Mouse (Mus musculus) neural tube, embryonic 13.5 days (tissue): ENCODE results near the gene H2-Q6. TPM values are rescaled to one million over a fixed set of nuclear protein-coding genes. Genes with fewer than 3 reads are reported as not detected.
"Not testable (repeated sequence)": the region's sequence is repeated elsewhere in the genome, so short reads cannot be mapped to it uniquely, and the experiment has no call there.

Experiments used
- ATAC-seq: fragments of 200-750 bp; cut with Nextera tagmentation; 2 replicates; pipeline ENCODE4 v1.8.0; 2017; ENCODE audit warnings: low read depth, mild to moderate bottlenecking, moderate TSS enrichment, moderate library complexity
- H3K27ac ChIP-seq: fragments of 300-500 bp; sonication (generic); replicated peaks from 2 replicates; pipeline ENCODE4 v1.5.1; 2015; ENCODE audit warnings: moderate library complexity, mild to moderate bottlenecking, inconsistent platforms
- H3K27me3 ChIP-seq: fragments of 300-500 bp; sonication (generic); 2 replicates; pipeline ENCODE4 v1.6.1; 2015; ENCODE audit warnings: mild to moderate bottlenecking, inconsistent platforms
- H3K36me3 ChIP-seq: fragments of 300-500 bp; sonication (generic); 2 replicates; pipeline ENCODE4 v1.6.1; 2015; ENCODE audit warnings: mild to moderate bottlenecking, inconsistent platforms
- H3K4me1 ChIP-seq: fragments of 300-500 bp; sonication (generic); replicated peaks from 2 replicates; pipeline ENCODE4 v1.6.1; 2015; ENCODE audit warnings: inconsistent platforms
- H3K4me2 ChIP-seq: fragments of 300-500 bp; sonication (generic); 2 replicates; pipeline ENCODE4 v1.6.1; 2015; ENCODE audit warnings: inconsistent platforms, mild to moderate bottlenecking, moderate library complexity
- H3K4me3 ChIP-seq: fragments of 300-500 bp; sonication (generic); 2 replicates; pipeline ENCODE4 v1.5.1; 2015; ENCODE audit warnings: mild to moderate bottlenecking, inconsistent platforms
- H3K9ac ChIP-seq: fragments of 300-500 bp; sonication (generic); 2 replicates; pipeline ENCODE4 v1.6.1; 2015; ENCODE audit warnings: moderate library complexity, mild to moderate bottlenecking, inconsistent platforms
- H3K9me3 ChIP-seq: fragments of 300-500 bp; sonication (generic); 2 replicates; pipeline ENCODE4 v1.6.1; 2016; ENCODE audit warnings: inconsistent platforms
- WGBS: fragments of 180-500 bp; shearing (Covaris S2); methylation state at CpG from one replicate; pipeline ENCODE4 v1.1.7; 2015; 5-methylcytosine and 5-hydroxymethylcytosine counted together
- polyA plus RNA-seq: library from polyadenylated mRNA; unstranded; fragments of >200 nt; fragmentation: Nextera tagmentation; extraction: Ambion mirVana; gene quantifications from 2 replicates; pipeline ENCODE4 v1.2.1, GENCODE M21; 2015

H2-Q6 gene
- polyA plus RNA-seq, 1 experiment from 2014 or later: 0.42 TPM

DNA sequence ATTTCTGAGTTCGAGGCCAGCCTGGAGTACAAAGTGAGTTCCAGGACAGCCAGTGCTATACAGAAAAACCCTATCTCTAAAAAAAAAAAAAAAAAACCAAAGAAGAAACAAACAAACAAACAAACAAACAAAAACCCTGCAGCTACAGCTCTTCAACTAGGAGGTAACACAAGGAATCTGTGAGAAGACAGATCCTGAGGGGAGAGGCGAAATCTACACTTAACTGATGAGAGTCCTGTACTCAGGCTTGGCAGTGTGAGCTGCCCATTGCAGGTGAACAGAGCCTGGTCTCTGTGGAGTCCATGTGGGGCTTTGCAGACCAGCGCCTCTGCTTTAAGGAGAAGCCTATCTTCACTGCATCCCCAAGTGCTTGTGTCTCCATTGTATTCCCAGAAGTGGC, 13.7 kb downstream of the H2-Q6 start:
- H3K4me1 ChIP-seq, H3K36me3 ChIP-seq, H3K9ac ChIP-seq, ATAC-seq, H3K27ac ChIP-seq, H3K9me3 ChIP-seq, H3K27me3 ChIP-seq: not testable (repeated sequence)
- Histone ChIP-seq H3K4me3 (peak overlapping the region; percentile 47; the same call in 1 of the 2 replicates), H3K4me2 (peak overlapping the region; percentile 79)
- WGBS: 81% methylated on average over 2 of the region's 3 CpGs

- Histone ChIP-seq H3K4me3 (peak within 1 kb of the TSS; percentile 47), H3K9ac (peak within 1 kb of the TSS; percentile 74), H3K4me2 (peak within 1 kb of the TSS; percentile 79)
- not testable (repeated sequence) for H3K27me3 ChIP-seq, H3K9me3 ChIP-seq, H3K27ac ChIP-seq, H3K4me1 ChIP-seq, H3K36me3 ChIP-seq
- peak; percentile 92 for ATAC-seq
- WGBS: 2% methylated on average over 18 of the region's 18 CpGs
Measured at GRCm38 (mm10) chr17:35438885-35439284, 14.2 kb downstream of the H2-Q6 start, which contains the start of gene H2-Q7. Gene H2-Q7 (plus strand): TSS chr17:35439155.

GRCm38 (mm10) chr17:35439295-35439747, 14.7 kb downstream of the H2-Q6 start:
- 1% methylated on average over 44 of the region's 48 CpGs for WGBS
- not testable (repeated sequence) for H3K4me1 ChIP-seq

GRCm38 (mm10) chr17:35439925-35440645, 15.4 kb downstream of the H2-Q6 start:
- peak; percentile 6; the same call in 1 of the 2 replicates for ATAC-seq
- 51% methylated on average over 27 of the region's 27 CpGs for WGBS
- not testable (repeated sequence) for H3K9ac ChIP-seq, H3K27me3 ChIP-seq, H3K27ac ChIP-seq, H3K4me3 ChIP-seq, H3K4me1 ChIP-seq, H3K36me3 ChIP-seq, H3K9me3 ChIP-seq
- peak overlapping the region; percentile 79 for H3K4me2 ChIP-seq

More at GRCm38 (mm10) chr17:35439295-35439747, 14.7 kb downstream of the H2-Q6 start:
- ATAC-seq: peak; percentile 68
- Histone ChIP-seq H3K9ac (peak overlapping the region; percentile 74), H3K4me3 (peak overlapping the region; percentile 47), H3K4me2 (peak overlapping the region; percentile 79)
- not testable (repeated sequence) for H3K9me3 ChIP-seq, H3K27me3 ChIP-seq, H3K36me3 ChIP-seq, H3K27ac ChIP-seq

GRCm38 (mm10) chr17:35442376-35442775, 17.7 kb downstream of the H2-Q6 start:
- not testable (repeated sequence) for H3K9ac ChIP-seq, H3K27me3 ChIP-seq, ATAC-seq, H3K4me3 ChIP-seq, H3K36me3 ChIP-seq, H3K27ac ChIP-seq, H3K9me3 ChIP-seq, H3K4me2 ChIP-seq, H3K4me1 ChIP-seq
- WGBS: 92% methylated on average over 2 of the region's 2 CpGs

- not testable (repeated sequence) for H3K27ac ChIP-seq, ATAC-seq
Measured at GRCm38 (mm10) chr17:35444510-35444909, 19.9 kb downstream of the H2-Q6 start.

GRCm38 (mm10) chr17:35458247-35458646, 33.6 kb downstream of the H2-Q6 start:
- not testable (repeated sequence) for H3K4me1 ChIP-seq, H3K27ac ChIP-seq, ATAC-seq, H3K4me3 ChIP-seq, H3K9ac ChIP-seq, H3K27me3 ChIP-seq, H3K4me2 ChIP-seq, H3K36me3 ChIP-seq, H3K9me3 ChIP-seq
- WGBS: no CpG with 5 or more reads among the region's 1 CpGs

More at GRCm38 (mm10) chr17:35444510-35444909, 19.9 kb downstream of the H2-Q6 start:
- H3K9me3 ChIP-seq, H3K4me3 ChIP-seq, H3K9ac ChIP-seq, H3K4me2 ChIP-seq, H3K36me3 ChIP-seq, H3K4me1 ChIP-seq, H3K27me3 ChIP-seq: not testable (repeated sequence)
- 87% methylated on average over 2 of the region's 2 CpGs for WGBS

- H3K9ac ChIP-seq, H3K27ac ChIP-seq, H3K4me3 ChIP-seq, H3K4me2 ChIP-seq, H3K9me3 ChIP-seq, H3K27me3 ChIP-seq, H3K4me1 ChIP-seq, H3K36me3 ChIP-seq: not testable (repeated sequence)
- 74% methylated on average over 3 of the region's 9 CpGs for WGBS
- ATAC-seq: peak; percentile 53; the same call in 1 of the 2 replicates
Measured at GRCm38 (mm10) chr17:35460513-35461341, 36.1 kb downstream of the H2-Q6 start.

GRCm38 (mm10) chr17:35465651-35466050, 41.0 kb downstream of the H2-Q6 start:
- ATAC-seq, H3K9me3 ChIP-seq, H3K9ac ChIP-seq, H3K27ac ChIP-seq, H3K4me3 ChIP-seq, H3K36me3 ChIP-seq, H3K4me2 ChIP-seq: not testable (repeated sequence)
- H3K27me3 ChIP-seq: peaks cover 24% of the 10 kb centered on the region
- WGBS: 18% methylated on average over 8 of the region's 8 CpGs
- H3K4me1 ChIP-seq: peaks cover 11% of the 10 kb centered on the region

DNA sequence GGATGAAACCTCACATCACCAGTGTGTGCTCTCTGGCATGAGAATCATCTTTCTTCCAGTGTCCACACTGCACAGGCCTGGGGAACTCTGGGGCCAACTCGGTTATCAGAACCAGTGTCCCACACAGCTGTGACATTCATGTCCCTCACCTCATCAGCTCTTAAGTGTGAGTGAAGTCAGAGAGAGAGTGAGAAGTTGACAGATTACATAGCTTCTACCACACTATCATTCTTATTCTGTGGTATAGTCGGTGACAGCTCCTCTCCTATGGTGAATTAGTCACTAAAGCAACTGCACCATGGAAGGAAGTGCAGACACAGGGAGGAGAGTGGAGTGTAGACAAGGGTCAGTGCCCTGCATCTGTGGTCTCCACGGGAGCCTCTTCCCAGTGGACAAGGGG, 44.3 kb downstream of the H2-Q6 start:
- not testable (repeated sequence) for H3K4me3 ChIP-seq, H3K9me3 ChIP-seq, H3K9ac ChIP-seq, H3K27ac ChIP-seq, H3K36me3 ChIP-seq, H3K4me2 ChIP-seq, ATAC-seq
- Histone ChIP-seq H3K4me1 (peaks cover 12% of the 10 kb centered on the region), H3K27me3 (peaks cover 39% of the 10 kb centered on the region)
- WGBS: 66% methylated on average over 3 of the region's 3 CpGs

GRCm38 (mm10) chr17:35469842-35470751, 45.4 kb downstream of the H2-Q6 start, which contains the start of gene H2-Q10:
Gene H2-Q10 (plus strand): TSS chr17:35470089.
- Histone ChIP-seq H3K4me2 (peak within 1 kb of the TSS; percentile 63), H3K36me3 (no peaks in the 10 kb centered on the region), H3K4me3 (peak within 1 kb of the TSS; percentile 40), H3K9me3 (no peaks in the 10 kb centered on the region), H3K27me3 (peaks cover 45% of the 10 kb centered on the region), H3K4me1 (peaks cover 12% of the 10 kb centered on the region), H3K9ac (peak within 1 kb of the TSS; percentile 49; the same call in 1 of the 2 replicates), H3K27ac (no peak within 1 kb of the TSS)
- 1% methylated on average over 65 of the region's 80 CpGs for WGBS
- ATAC-seq: peak; percentile 36; the same call in 1 of the 2 replicates
